Mouse (Mus musculus): ENCODE measurements around the gene Vps33b. TPM values are rescaled to one million over a fixed set of nuclear protein-coding genes. Genes with fewer than 3 reads are reported as not detected.

Vps33b gene
- polyA plus RNA-seq (2015; fragmentation: Nextera tagmentation; extraction: Ambion mirVana), result 27.3 and 27.5 TPM in 2 replicates

DNA sequence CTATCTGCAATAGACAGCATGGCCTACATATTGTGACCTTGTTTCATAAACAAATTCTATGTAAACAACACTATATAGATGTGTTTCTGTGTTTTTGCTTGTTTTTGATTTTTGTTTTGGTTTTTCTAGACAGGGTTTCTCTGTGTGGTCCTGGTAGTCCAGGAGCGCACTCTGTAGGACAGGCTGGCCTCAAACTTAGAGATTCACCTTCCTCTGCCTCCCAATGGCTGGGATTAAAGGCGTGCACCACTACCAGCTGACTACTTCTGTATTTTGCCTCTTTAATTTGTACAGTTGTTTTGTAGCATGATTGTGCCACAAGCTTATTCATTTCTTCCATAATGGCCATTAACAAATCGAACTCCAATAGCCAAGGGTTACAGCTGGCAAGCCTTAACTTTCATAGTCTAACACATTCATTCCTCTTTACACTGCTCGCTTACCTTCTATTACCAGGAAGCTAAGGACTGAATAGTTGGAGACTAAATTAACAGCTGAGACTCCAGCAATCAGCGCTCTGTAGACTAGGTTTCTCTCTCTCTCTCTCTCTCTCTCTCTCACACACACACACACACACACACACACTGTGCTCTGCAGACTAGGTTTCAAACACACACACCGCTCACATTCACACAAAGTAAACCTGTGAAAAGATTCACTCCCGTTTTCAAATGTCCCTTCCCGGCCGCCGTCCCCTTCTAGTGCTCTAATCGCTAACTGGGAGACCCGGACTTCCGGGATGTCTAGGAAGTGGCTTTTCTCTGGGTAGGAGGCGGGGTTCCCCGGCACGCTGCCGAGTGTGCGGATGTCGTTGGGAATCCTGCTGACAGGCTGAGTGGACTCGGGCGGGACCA is at the start of gene Vps33b:
Gene Vps33b (plus strand): TSS at position 753 of the 854 bp plus-strand sequence.
- 6% methylated on average over 21 of the region's 21 CpGs for WGBS
- peak; percentile 93 for ATAC-seq
- Histone ChIP-seq H3K36me3 (ENCODE audit: control insufficient read depth, insufficient read depth, low read length) (peaks cover 41% of the 10 kb centered on the region), H3K27me3 (ENCODE audit: control insufficient read depth, insufficient read depth, low read depth, low read length) (no peaks in the 10 kb centered on the region), H3K4me3 (ENCODE audit: low read depth, low read length) (peak within 1 kb of the TSS; percentile 90), H3K9ac (ENCODE audit: low read depth, low read length) (peak within 1 kb of the TSS; percentile 86), H3K27ac (ENCODE audit: low read length) (peak within 1 kb of the TSS; percentile 80), H3K4me1 (ENCODE audit: control insufficient read depth, insufficient read depth, low read length) (peaks cover 21% of the 10 kb centered on the region), H3K4me2 (ENCODE audit: low read length) (peak within 1 kb of the TSS; percentile 81), H3K9me3 (replicated peaks; ENCODE audit: control insufficient read depth, low read length, poor library complexity, severe bottlenecking) (peaks cover under 1% of the 10 kb centered on the region; the same call in 1 of the 2 replicates)

DNA sequence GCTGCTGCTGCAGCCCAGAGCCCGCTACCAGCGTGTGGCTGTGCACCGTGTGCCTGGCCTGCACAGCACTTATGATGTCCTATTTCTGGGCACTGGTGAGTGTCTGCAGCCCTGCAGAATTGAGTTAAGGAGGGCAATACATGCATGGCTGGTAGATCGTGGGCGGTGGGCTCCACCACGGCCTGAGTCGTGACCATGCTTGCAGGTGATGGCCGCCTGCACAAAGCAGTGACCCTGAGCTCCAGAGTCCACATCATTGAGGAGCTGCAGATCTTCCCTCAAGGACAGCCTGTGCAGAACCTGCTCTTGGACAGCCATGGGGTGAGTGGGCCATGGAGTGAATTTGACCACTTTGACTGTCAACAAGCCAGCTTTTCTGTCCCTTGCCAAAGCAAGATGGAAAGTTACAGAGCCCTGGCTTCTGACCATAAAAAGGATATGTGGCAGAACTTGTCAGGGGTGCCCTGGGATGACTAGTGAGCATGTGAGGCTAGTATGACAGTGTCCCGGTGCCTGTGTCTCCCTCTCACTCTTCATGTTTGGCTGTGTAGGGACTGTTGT is 49.1 kb upstream of the Vps33b start:
- WGBS, result 97% methylated on average over 9 of the region's 9 CpGs
- Histone ChIP-seq H3K4me3 (ENCODE audit: low read depth, low read length) (no peak overlapping the region), H3K36me3 (ENCODE audit: control insufficient read depth, insufficient read depth, low read length) (peaks cover 59% of the 10 kb centered on the region), H3K9ac (ENCODE audit: low read depth, low read length) (no peak overlapping the region), H3K4me2 (ENCODE audit: low read length) (no peak overlapping the region), H3K9me3 (replicated peaks; ENCODE audit: control insufficient read depth, low read length, poor library complexity, severe bottlenecking) (no peaks in the 10 kb centered on the region), H3K4me1 (ENCODE audit: control insufficient read depth, insufficient read depth, low read length) (no peaks in the 10 kb centered on the region), H3K27ac (ENCODE audit: low read length) (no peak overlapping the region), H3K27me3 (ENCODE audit: control insufficient read depth, insufficient read depth, low read depth, low read length) (no peaks in the 10 kb centered on the region)
- no peak for ATAC-seq

DNA sequence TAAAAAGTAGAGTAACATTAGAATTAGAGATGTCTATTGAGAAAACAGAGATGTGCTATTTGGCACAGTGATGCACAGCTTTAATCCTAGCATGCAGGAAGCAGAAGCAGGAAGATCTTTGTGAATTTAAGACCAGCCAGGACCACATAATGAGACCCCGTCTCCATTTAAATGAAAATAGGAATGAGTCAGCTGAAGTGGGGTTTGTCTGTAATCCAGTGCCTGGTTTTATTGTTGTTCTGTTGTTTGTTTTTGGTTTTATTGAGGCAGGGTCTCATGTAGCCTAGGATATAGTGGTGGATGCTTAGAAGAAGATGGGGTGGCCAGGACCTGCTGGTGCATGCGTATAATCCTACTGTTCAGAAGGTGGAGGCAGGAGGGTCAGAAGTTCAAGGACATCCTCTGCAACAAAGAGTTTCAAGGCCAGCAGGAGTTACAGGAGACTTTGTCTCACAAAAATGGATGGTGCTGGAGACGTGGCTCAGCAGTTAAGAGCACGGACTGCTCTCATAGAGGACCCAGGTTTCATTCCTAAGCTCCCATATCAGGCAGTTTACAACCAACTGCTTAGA is 48.2 kb upstream of the Vps33b start:
- Histone ChIP-seq H3K36me3 (ENCODE audit: control insufficient read depth, insufficient read depth, low read length) (peaks cover 61% of the 10 kb centered on the region), H3K4me3 (ENCODE audit: low read depth, low read length) (no peak overlapping the region), H3K9me3 (replicated peaks; ENCODE audit: control insufficient read depth, low read length, poor library complexity, severe bottlenecking) (no peaks in the 10 kb centered on the region), H3K9ac (ENCODE audit: low read depth, low read length) (no peak overlapping the region), H3K27ac (ENCODE audit: low read length) (no peak overlapping the region), H3K27me3 (ENCODE audit: control insufficient read depth, insufficient read depth, low read depth, low read length) (no peaks in the 10 kb centered on the region), H3K4me1 (ENCODE audit: control insufficient read depth, insufficient read depth, low read length) (no peaks in the 10 kb centered on the region), H3K4me2 (ENCODE audit: low read length) (no peak overlapping the region)
- no peak for ATAC-seq
- 85% methylated on average over 4 of the region's 4 CpGs for WGBS

DNA sequence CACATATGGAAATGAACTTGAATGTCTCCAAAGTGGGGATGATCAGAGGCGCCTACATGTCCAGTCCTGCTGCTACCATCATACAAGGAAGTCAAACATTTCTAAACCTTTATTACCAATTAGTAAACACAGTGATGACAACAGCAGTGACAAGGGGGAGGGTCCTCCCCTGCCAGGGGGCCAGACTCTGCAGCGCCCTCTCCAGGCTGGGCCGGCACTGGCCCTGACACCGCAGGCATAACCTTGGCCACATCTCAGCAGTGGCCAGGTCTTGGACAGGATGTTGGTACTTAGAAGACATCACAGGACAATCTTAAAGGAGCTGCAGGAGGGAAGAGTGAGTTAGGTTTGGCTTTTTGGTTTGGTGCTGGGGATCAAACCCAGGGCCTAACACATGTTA is 42.4 kb upstream of the Vps33b start:
- no peak overlapping the region for H3K27ac ChIP-seq (ENCODE audit: low read length)
- H3K36me3 ChIP-seq (ENCODE audit: control insufficient read depth, insufficient read depth, low read length), result peaks cover 28% of the 10 kb centered on the region
- ATAC-seq, result no peak
- no peak overlapping the region for H3K4me3 ChIP-seq (ENCODE audit: low read depth, low read length)
- H3K27me3 ChIP-seq (ENCODE audit: control insufficient read depth, insufficient read depth, low read depth, low read length), result peaks cover 7% of the 10 kb centered on the region
- 96% methylated on average over 4 of the region's 4 CpGs for WGBS
- no peak overlapping the region for H3K9ac ChIP-seq (ENCODE audit: low read depth, low read length)
- H3K4me1 ChIP-seq (ENCODE audit: control insufficient read depth, insufficient read depth, low read length), result peaks cover 6% of the 10 kb centered on the region
- no peak overlapping the region for H3K4me2 ChIP-seq (ENCODE audit: low read length)
- H3K9me3 ChIP-seq (replicated peaks; ENCODE audit: control insufficient read depth, low read length, poor library complexity, severe bottlenecking), result no peaks in the 10 kb centered on the region

DNA sequence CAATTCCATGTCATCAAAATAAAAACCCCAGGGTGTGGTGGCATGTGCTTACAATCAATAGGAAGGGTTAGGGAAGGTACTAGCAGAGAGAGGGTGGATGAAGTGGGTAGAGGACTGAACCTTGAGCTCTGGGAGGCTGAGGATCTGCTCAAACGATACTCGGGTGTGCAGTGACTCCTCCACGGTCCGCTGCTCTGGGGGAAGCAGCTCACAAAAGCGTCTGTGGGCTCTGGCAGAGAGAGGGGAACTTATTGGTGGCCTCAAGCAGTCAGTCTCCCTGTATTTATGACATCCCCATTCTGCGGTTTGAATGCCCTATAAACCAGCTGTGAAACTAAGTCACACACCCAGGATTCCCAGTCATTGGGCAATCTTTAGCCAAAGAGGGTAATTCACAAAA is 39.3 kb upstream of the Vps33b start:
- no peak for ATAC-seq

DNA sequence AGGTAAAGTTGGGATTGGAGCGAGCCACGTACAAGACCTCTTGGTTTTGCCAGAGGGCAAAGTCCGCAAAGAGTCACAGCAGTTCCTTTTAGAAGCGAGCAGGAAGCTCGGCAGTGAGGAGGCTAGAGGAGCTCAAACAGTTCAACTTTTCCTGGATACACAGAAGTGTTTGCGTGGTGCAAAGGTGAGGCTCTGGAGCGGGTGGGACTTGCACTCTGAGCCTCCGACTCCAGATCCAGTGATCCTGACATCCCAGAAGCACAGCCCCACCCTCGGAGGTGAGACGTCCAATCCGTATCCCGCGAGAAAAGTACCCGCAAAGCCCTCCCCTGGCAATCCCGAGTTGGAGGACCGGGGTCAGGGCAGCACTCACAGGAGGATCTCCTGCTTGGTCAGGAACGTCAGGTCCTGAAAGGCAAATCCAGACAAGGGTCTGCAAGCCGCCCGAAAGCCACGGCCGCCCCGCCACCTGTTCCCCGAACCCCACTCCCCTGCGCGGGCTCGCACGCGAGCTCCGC is 37.4 kb upstream of the Vps33b start:
- Histone ChIP-seq H3K9ac (ENCODE audit: low read depth, low read length) (peak overlapping the region; percentile 66), H3K27ac (ENCODE audit: low read length) (no peak overlapping the region), H3K4me1 (ENCODE audit: control insufficient read depth, insufficient read depth, low read length) (peaks cover 22% of the 10 kb centered on the region), H3K4me2 (ENCODE audit: low read length) (peak overlapping the region; percentile 83), H3K9me3 (replicated peaks; ENCODE audit: control insufficient read depth, low read length, poor library complexity, severe bottlenecking) (no peaks in the 10 kb centered on the region), H3K36me3 (ENCODE audit: control insufficient read depth, insufficient read depth, low read length) (peaks cover 4% of the 10 kb centered on the region; the same call in 1 of the 2 replicates), H3K27me3 (ENCODE audit: control insufficient read depth, insufficient read depth, low read depth, low read length) (peaks cover 7% of the 10 kb centered on the region), H3K4me3 (ENCODE audit: low read depth, low read length) (peak overlapping the region; percentile 69)
- WGBS, result 2% methylated on average over 29 of the region's 29 CpGs
- ATAC-seq, result no peak; the same call in none of the 2 replicates

More for the DNA sequence above, 39.3 kb upstream of the Vps33b start:
- H3K9ac ChIP-seq (ENCODE audit: low read depth, low read length), result peak overlapping the region; percentile 7; the same call in 1 of the 2 replicates
- no peaks in the 10 kb centered on the region for H3K9me3 ChIP-seq (replicated peaks; ENCODE audit: control insufficient read depth, low read length, poor library complexity, severe bottlenecking)
- no peak overlapping the region for H3K4me3 ChIP-seq (ENCODE audit: low read depth, low read length)
- H3K27ac ChIP-seq (ENCODE audit: low read length), result no peak overlapping the region
- WGBS, result 53% methylated on average over 6 of the region's 6 CpGs
- H3K4me2 ChIP-seq (ENCODE audit: low read length), result no peak overlapping the region
- H3K27me3 ChIP-seq (ENCODE audit: control insufficient read depth, insufficient read depth, low read depth, low read length), result peaks cover 7% of the 10 kb centered on the region
- peaks cover 22% of the 10 kb centered on the region for H3K4me1 ChIP-seq (ENCODE audit: control insufficient read depth, insufficient read depth, low read length)
- H3K36me3 ChIP-seq (ENCODE audit: control insufficient read depth, insufficient read depth, low read length), result peaks cover 11% of the 10 kb centered on the region

DNA sequence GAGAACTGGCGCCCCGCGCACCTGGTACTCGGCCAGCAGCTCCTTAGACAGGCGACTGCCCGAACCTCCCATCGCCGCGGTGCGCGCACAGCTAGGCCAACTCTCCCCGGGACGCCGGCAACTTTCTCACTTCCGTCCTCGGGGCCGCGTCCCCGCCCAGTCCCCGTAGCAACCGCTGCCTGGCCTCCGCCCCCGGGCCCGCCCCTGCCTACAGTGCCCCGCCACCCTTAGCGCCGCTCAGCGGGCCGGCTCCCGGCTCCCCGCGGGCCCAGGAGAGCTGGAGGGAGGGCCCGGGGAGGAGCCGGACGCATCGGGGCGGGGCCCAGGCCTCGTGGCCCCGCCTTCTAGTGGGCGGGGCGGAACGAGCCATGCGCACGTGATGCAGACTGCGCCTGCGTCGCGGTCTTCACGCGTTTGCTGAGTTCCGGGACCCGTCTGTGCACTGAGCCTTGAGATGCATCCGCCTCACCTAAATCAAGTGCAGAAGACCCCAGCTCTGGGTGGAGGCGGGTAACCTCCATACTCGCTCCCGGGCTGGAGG is 36.9 kb upstream of the Vps33b start, which contains the start of the genes Cib1 and Gdpgp1:
Gene Cib1 (minus strand): TSS at position 325 of the 541 bp plus-strand sequence.
Gene Gdpgp1 (plus strand): TSS at position 377 of the 541 bp plus-strand sequence.
- Histone ChIP-seq H3K36me3 (ENCODE audit: control insufficient read depth, insufficient read depth, low read length) (no peaks in the 10 kb centered on the region), H3K4me1 (ENCODE audit: control insufficient read depth, insufficient read depth, low read length) (peaks cover 22% of the 10 kb centered on the region), H3K9me3 (replicated peaks; ENCODE audit: control insufficient read depth, low read length, poor library complexity, severe bottlenecking) (no peaks in the 10 kb centered on the region), H3K27me3 (ENCODE audit: control insufficient read depth, insufficient read depth, low read depth, low read length) (peaks cover 7% of the 10 kb centered on the region), H3K9ac (ENCODE audit: low read depth, low read length) (peak within 1 kb of the TSS; percentile 66), H3K27ac (ENCODE audit: low read length) (peak within 1 kb of the TSS; percentile 67), H3K4me2 (ENCODE audit: low read length) (peak within 1 kb of the TSS; percentile 83), H3K4me3 (ENCODE audit: low read depth, low read length) (peak within 1 kb of the TSS; percentile 69)
- WGBS, result under 1% methylated on average over 40 of the region's 56 CpGs
- peak; percentile 93 for ATAC-seq

DNA sequence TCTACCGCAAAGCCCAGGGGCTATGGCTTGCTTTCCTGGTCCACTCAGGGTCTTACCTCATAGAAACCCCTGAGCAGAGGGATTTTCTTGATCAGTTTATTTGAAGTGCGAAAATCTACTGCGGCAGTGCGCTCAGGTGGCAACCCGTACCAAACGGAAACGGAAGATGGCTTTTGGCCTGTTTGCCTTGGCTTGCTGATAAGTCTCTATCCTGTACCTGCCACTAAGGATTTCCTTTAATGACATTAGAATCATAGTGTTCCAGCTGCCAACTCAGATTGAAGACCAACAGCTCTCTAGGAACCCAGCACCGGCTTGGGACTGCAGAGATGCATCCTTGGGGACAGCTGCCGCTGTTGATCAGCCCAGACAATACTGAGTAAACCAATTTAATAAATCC is 35.6 kb upstream of the Vps33b start:
- no peak for ATAC-seq

More for the DNA sequence above, 35.6 kb upstream of the Vps33b start:
- H3K4me2 ChIP-seq (ENCODE audit: low read length), result peak overlapping the region; percentile 83
- H3K9me3 ChIP-seq (replicated peaks; ENCODE audit: control insufficient read depth, low read length, poor library complexity, severe bottlenecking), result no peaks in the 10 kb centered on the region
- 68% methylated on average over 9 of the region's 9 CpGs for WGBS
- peaks cover 22% of the 10 kb centered on the region for H3K4me1 ChIP-seq (ENCODE audit: control insufficient read depth, insufficient read depth, low read length)
- H3K4me3 ChIP-seq (ENCODE audit: low read depth, low read length), result no peak overlapping the region
- H3K27ac ChIP-seq (ENCODE audit: low read length), result no peak overlapping the region
- peak overlapping the region; percentile 46; the same call in 1 of the 2 replicates for H3K9ac ChIP-seq (ENCODE audit: low read depth, low read length)
- peaks cover 4% of the 10 kb centered on the region for H3K36me3 ChIP-seq (ENCODE audit: control insufficient read depth, insufficient read depth, low read length)
- H3K27me3 ChIP-seq (ENCODE audit: control insufficient read depth, insufficient read depth, low read depth, low read length), result peaks cover 7% of the 10 kb centered on the region
